Mouse (Mus musculus): ENCODE results near the gene Ttf2.

DNA sequence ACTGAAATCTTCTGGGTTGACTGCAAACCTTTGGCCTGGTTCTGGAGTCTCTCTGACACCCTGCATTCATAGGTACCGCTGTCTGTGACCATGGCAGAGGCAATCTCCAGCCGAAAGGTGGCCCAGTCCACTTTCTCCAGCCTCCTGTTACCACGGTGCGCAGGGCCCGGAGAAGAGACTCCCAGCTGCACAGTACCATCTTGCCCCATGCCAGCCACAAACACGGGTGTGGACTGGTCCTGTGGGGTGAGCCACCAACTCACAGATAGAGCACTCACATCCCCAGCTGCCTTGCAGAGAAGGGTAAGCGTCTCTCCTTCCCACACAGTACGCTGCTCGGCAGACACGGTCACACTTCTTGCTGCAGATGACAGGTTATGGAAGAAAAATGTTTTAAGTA is 43.5 kb upstream of the Ttf2 start:
- TF ChIP-seq CTCF (IDR thresholded peaks at IDR 0.05) (no peak), EP300 (IDR thresholded peaks at IDR 0.05) (no peak)
